Mouse (Mus musculus) spleen, embryonic (tissue): ENCODE measurements around the gene Rbm14.

Source experiments
- CTCF ChIA-PET: fragments of 350-600 bp; sonication (Branson Sonifier 250); formaldehyde crosslinking; loops from one replicate; lab custom pipeline; 2022; lab: Charles Lee

The Rbm14 gene

GRCm38 (mm10) chr19:4811063-4811908 lies at the start of gene Rbm14, which contains the start of gene Gm21992:
Rbm14 (minus strand) TSS chr19:4811634.
Gm21992 (minus strand) TSS chr19:4811612.
- CTCF ChIA-PET = no interaction called here

- CTCF ChIA-PET = interaction anchor here (0.5 kb wide), 1 partner anchor 253 kb away, joined by 5 read pairs; no protein-coding TSS in a partner anchor
Observed at GRCm38 (mm10) chr19:4859081-4859480, 47.6 kb upstream of the Rbm14 start.

GRCm38 (mm10) chr19:4855951-4856350 lies 44.5 kb upstream of the Rbm14 start:
- CTCF ChIA-PET = no interaction called here

- CTCF ChIA-PET = interaction anchor here (0.5 to 0.6 kb wide), 2 partner anchors 115 to 657 kb away, joined by 5 read pairs; no protein-coding TSS in a partner anchor
Observed at GRCm38 (mm10) chr19:4855470-4855820, 44.0 kb upstream of the Rbm14 start.

GRCm38 (mm10) chr19:4854552-4855469 lies 43.4 kb upstream of the Rbm14 start, which contains the start of gene Ctsf:
Ctsf (plus strand) TSS chr19:4855130.
- CTCF ChIA-PET = interaction anchor here (0.5 to 0.6 kb wide), 2 partner anchors 116 to 657 kb away, joined by 5 read pairs; no protein-coding TSS in a partner anchor

GRCm38 (mm10) chr19:4850281-4850680 lies 38.8 kb upstream of the Rbm14 start:
- CTCF ChIA-PET = no interaction called here

- CTCF ChIA-PET = no interaction called here
Observed at GRCm38 (mm10) chr19:4849800-4850199, 38.4 kb upstream of the Rbm14 start.

- CTCF ChIA-PET = interaction anchor here (0.7 kb wide), 1 partner anchor 561 kb away, joined by 4 read pairs; no protein-coding TSS in a partner anchor
Observed at GRCm38 (mm10) chr19:4847490-4847889, 36.1 kb upstream of the Rbm14 start.

- CTCF ChIA-PET = no interaction called here
Observed at GRCm38 (mm10) chr19:4845846-4846245, 34.4 kb upstream of the Rbm14 start.

- CTCF ChIA-PET = no interaction called here
Observed at GRCm38 (mm10) chr19:4842611-4843010, 31.2 kb upstream of the Rbm14 start.

- CTCF ChIA-PET = no interaction called here
Observed at GRCm38 (mm10) chr19:4840848-4841247, 29.4 kb upstream of the Rbm14 start.

GRCm38 (mm10) chr19:4839149-4839548 lies 27.7 kb upstream of the Rbm14 start, which contains the start of the genes Ccs and Ccdc87:
Ccs (minus strand) TSS chr19:4839332.
Ccdc87 (plus strand) TSS chr19:4839366.
- CTCF ChIA-PET = interaction anchor here (0.8 kb wide), 1 partner anchor 63 kb away, joined by 4 read pairs; no protein-coding TSS in a partner anchor

GRCm38 (mm10) chr19:4838526-4839140 lies 27.2 kb upstream of the Rbm14 start:
- CTCF ChIA-PET = interaction anchor here (0.8 kb wide), 1 partner anchor 64 kb away, joined by 4 read pairs; no protein-coding TSS in a partner anchor

- CTCF ChIA-PET = no interaction called here
Observed at GRCm38 (mm10) chr19:4837049-4837448, 25.6 kb upstream of the Rbm14 start.

GRCm38 (mm10) chr19:4836096-4836495 lies 24.7 kb upstream of the Rbm14 start:
- CTCF ChIA-PET = interaction anchor here (1.0 kb wide), 1 partner anchor 9 kb away, joined by 3 read pairs; no protein-coding TSS in a partner anchor

GRCm38 (mm10) chr19:4833977-4834376 lies 22.5 kb upstream of the Rbm14 start:
- CTCF ChIA-PET = interaction anchor here (0.6 kb wide), 1 partner anchor 89 kb away, joined by 13 read pairs; no protein-coding TSS in a partner anchor

GRCm38 (mm10) chr19:4829156-4829555 lies 17.7 kb upstream of the Rbm14 start:
- CTCF ChIA-PET = no interaction called here

- CTCF ChIA-PET = no interaction called here
Observed at GRCm38 (mm10) chr19:4828444-4829114, 17.1 kb upstream of the Rbm14 start.

- CTCF ChIA-PET = no interaction called here
Observed at GRCm38 (mm10) chr19:4820678-4821303, 9.4 kb upstream of the Rbm14 start.
